Mouse (Mus musculus) cerebellum, adult (tissue): Measurements from ENCODE around the gene Kazn.
A peak's percentile ranks its signal among the peaks of the same experiment; 100 is the strongest.

Experiments used
- ATAC-seq: cut with Nextera tagmentation; 2 replicates; pipeline ENCODE4 v1.9.2; 2017; ENCODE audit warnings: mild to moderate bottlenecking, moderate library complexity, mixed read lengths; ENCODE audit not compliant: insufficient number of reproducible peaks, low FRiP score, low TSS enrichment

Gene Kazn

DNA sequence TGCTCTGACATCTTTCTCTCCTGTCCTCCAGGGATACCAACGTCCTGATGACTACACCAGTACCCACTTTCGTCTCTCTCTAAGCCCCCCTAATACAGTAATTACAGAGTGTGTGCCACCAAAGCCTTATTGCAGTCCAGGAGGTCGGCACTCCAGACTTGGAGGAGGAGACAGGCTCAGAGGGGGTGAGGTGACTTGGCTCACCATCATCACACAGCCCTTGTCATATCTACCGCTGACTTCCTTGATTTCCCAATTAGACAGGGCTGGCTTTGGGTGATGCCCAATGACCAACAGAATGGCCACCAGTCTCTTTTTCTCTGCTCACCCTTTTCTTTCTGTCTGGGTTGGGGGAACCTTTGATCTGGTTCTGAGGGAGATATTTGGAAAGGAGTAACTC lies 156.5 kb downstream of the Kazn start:
- no peak for ATAC-seq

DNA sequence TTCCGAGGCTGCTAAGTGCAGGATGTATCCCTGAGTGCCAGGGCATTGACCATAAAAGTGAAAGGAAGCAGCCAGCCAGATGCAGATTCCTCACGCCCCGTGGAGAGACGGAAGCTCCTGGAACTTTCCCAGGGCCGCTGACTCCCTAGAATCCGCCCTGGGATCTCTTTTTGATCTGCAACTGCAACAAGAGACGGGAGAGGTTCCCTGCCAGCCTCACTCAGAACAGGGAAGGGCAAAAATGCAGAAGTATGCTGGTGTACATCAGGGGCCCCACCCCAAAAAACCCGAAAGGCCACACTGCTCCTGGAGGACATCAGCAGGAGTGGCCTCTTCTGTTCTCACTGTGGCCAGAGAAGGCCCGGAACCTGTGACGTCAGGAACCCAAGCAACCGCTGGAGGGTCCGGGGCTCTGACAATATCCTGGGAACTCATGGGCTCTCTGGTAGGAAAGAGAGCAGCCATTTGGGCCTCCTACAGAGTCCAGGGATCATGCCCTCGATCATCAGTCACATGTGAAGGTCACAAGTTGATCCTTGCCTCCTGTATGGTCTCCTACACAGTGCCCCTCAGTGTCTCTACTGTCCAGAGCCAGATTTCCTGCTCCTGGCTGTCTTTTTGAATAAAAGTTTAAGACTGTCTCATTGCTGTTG lies 157.4 kb downstream of the Kazn start:
- no peak for ATAC-seq

- peak; percentile 33 for ATAC-seq
Observed at GRCm38 (mm10) chr4:142080901-142081630, 158.1 kb downstream of the Kazn start.

DNA sequence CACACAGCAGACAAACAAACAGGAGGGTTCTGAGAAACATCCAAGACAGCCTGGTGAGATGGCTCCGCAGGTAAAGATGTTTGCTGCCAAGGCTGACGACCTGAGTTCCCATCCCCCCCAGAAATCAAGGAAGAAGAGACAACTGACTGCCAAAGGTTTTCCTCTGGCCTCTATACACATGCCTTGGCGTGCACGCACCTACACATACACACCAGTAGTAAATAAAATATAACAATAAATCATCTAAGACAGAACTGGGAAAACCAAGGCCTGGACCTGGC lies 158.8 kb downstream of the Kazn start:
- ATAC-seq: no peak

GRCm38 (mm10) chr4:142079629-142080486 lies 159.3 kb downstream of the Kazn start:
- ATAC-seq: no peak

GRCm38 (mm10) chr4:142077572-142078271 lies 161.5 kb downstream of the Kazn start:
- ATAC-seq: no peak

DNA sequence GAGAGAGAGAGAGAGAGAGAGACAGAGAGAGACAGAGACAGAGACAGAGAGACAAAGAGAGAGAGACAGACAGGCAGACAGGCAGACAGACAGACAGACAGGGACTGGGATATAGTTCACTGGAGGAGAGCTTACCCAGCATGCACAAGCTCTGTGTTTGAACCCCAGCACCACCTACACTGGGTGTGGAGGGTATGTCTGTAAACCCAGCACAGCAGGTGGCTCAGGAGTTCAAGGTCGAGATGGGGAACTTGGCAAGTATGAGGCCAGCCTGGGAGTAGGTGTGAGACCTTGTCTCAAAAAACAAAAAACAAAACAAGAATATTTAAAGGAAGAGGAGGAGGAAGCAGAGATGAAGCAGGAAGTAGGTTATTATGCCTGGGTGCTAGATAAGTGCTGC lies 162.3 kb downstream of the Kazn start:
- no peak for ATAC-seq

DNA sequence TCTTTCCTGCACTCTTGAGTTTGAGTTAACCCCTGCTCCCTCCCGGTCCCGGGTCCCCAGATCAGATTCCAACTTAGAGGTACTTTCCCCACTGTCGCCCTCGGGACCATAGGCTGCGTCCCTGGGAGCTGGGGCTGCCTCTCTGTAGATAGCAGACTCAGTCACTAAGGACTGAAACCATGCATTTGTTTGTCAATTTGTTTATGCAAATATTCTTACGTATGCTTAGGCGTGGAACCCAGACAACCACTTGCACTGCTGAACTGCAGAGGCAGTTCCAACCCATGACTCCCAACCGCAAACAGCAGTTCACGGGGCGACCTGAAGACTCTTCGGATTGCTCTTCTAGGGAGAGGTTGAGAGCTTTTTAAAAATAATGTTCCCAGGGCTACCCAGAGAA lies 163.3 kb downstream of the Kazn start:
- ATAC-seq: no peak

- no peak for ATAC-seq
Observed at GRCm38 (mm10) chr4:142074060-142074732, 165.0 kb downstream of the Kazn start.

- no peak for ATAC-seq
Observed at GRCm38 (mm10) chr4:142071243-142071991, 167.8 kb downstream of the Kazn start.

GRCm38 (mm10) chr4:142070840-142071239 lies 168.4 kb downstream of the Kazn start:
- ATAC-seq: no peak

DNA sequence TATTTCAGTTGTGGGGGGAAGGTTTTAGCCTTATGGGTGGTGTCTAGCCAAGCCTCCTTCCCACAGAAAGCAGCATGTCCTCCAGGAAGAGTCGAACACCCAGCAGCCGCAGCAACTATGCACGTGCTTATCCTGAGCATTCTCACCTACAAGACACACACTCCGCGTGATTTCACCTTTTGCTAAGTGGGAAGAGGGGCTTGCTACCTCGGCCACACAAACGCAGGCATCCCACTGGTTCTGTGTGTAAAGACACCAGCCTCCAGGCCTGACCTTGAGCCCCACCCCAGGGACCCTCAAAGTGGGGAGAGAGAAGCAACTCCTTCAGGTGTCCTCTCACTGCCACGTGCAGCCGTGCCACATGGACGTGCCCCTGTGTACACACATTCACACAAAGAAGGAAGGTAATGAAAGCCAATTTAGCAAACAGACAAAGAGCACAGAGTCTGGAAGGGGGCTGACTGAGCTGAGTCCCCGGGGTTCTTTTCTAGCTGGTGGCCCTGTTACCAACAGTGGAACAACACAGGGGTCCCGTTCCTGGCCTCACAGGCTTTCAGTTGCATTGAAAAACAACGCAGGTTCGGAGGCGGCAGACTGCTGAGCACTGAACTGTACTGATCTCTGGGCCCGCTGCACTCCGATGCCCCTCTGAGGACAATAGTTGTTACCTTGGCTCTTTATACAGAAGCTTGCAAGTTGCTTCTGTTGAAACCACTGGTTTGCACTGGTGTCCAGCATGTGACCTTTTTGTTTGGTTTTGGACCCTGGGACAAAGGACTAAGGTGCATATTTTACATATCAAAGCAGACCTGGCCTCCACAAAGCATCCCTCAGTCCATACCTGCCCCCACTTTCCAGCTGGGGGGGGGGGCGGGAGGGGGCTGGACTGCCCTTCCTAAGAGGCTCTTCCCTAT lies 170.0 kb downstream of the Kazn start:
- no peak for ATAC-seq

- no peak for ATAC-seq
Observed at GRCm38 (mm10) chr4:142066576-142066975, 172.6 kb downstream of the Kazn start.

DNA sequence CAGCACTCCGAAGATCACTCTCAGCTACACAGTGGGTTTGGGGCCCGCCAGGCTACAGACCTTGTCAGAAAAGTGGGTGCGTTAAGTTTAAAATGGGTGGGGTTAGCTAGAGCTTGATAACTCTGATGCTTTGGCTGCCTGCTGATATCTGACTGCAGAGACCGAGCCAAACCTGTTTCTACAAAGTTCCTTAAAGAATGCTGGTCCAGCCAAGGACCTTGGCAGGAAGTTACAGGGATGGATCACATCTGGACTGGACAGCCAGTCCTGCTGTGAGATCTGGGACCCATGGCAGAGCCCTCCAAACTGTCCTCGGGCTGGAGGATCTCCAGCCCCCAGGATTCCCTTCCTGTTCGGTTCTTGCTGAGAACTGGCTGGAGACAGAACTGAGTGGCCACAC lies 173.4 kb downstream of the Kazn start:
- ATAC-seq: no peak

- no peak for ATAC-seq
Observed at GRCm38 (mm10) chr4:142065270-142065669, 173.9 kb downstream of the Kazn start.

GRCm38 (mm10) chr4:142064582-142065228 lies 174.5 kb downstream of the Kazn start:
- ATAC-seq: no peak

GRCm38 (mm10) chr4:142063057-142063534 lies 176.1 kb downstream of the Kazn start:
- ATAC-seq: no peak
